Mouse (Mus musculus): ENCODE results near the gene Rab11fip2.

DNA sequence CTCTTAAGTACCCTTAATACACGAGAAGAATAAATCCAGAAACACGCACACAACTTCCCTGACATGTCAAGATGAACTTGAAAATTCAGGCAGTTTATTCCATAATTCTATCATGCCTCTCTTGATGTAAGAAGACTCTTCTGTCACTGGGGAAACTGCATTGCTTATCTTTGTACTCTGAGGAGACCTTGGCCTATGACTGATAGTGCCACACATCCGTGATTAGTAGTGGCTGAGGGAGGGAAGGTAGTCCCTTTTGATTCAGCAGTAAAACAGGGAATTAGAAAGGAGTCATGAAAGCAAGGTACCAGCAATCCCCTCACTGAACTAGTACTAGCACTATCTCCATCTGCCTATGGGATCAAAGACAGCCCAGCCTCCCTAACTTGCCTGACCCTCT is 22.6 kb downstream of the Rab11fip2 start:
- TF ChIP-seq EP300 (IDR thresholded peaks at IDR 0.05; ENCODE audit: insufficient read depth, low read depth, low read length) (no peak), POLR2A (IDR thresholded peaks at IDR 0.05; ENCODE audit: insufficient read depth, low read length) (no peak)
